Mouse (Mus musculus) right cerebral cortex, adult 18-20 months (tissue): Measurements from ENCODE around the gene Ift22.
A peak's percentile ranks its signal among the peaks of the same experiment; 100 is the strongest.
"Not testable (repeated sequence)": the region's sequence is repeated elsewhere in the genome, so short reads cannot be mapped to it uniquely, and the experiment has no call there.

Experiments used
- DNase-seq: peaks from one replicate; pipeline ENCODE4 v3.0.0; 2022; ENCODE audit warnings: mixed read lengths

The Ift22 gene

DNA sequence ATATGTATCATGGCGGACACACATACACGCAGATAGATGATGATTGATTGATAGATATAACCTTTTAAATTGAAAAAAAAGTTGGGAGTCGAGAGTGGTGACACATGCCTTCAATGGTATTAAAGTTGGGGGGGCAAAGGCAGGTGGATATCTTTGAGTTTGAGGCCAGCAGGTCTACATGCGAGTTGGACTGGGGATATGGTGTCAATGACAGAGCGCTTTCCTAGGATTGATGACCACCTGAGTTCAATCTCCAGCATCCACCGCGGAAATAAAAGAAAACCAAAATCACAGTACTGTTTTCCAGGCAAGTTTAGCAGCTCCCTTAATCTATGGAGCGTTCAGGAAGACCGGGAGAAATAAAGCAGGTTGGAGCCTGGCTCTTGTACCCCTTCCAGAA is 363 bp upstream of the Ift22 start:
- no peak for DNase-seq

GRCm38 (mm10) chr5:136914183-136914582 is 6.2 kb downstream of the Ift22 start:
- DNase-seq: no peak

DNA sequence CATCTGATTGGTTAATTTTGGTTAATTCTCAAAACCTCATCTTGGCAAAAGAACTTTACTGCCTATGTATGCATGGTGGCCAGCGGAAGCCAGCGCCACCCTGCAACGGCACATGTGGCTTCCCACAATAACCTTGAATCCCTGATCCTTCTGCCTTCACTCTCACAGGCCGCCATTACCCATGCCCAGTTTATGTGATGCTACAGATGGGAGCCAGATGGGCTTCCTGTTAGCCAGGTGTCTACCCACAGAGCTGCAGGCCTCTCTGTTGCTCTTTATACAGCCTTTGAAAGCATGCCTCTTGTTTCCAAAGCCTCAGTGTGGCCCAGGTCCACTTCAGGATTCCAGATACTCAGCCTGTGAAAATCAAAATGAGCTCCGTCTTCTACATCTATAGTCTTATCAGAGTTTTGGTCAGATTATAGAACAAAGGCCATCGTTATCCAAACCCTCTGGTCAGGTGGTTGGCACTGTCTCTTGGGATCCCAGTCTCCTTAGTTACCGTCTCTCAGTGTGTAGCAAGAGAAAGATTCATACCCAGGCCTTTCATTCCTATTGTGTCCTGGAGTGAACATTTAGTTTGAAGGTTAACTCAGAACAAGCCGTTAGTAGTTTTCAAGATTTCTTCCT is 9.8 kb downstream of the Ift22 start:
- no peak for DNase-seq

DNA sequence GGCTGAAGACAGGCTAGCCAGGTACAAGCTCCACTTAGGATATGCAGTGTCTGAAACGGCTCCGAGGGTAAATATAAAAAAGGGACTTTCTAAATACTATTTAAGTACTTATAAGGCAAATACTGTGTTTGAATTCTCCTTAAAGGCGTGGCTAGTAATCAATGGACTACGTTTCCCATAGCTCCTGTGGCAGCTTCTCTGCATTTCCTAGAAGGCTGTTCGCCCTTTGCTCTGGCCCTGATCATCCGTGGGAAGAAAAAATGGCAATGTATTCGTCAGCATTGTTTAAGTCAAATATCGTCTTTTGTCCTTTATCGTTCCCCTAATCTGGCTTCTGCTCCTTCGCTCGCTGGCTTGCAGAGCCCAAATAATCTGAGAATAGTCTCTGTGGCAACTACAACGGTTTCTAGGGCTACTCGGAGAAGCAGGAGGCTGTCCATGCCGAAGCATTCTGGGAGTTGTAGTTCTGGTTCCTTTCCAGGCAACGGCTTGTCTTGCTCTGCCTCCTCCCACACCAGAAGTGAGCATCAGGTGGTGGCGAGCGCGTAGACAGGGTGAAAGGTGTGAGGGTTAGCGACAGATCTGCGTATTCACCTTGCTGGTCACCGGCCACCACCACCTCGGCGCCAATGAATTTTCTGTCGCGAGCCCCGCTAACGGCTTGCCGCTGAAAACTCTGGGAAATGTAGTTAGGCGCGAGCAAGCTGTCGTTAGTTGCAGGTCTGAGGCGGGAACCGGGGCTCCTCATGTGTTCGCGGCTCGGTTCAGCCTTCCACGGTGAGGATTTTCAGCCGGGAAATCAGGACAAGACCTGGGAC is 10.9 kb downstream of the Ift22 start:
- DNase-seq: peak; percentile 85

GRCm38 (mm10) chr5:136919546-136920301 is 11.8 kb downstream of the Ift22 start:
- DNase-seq: no peak

- no peak for DNase-seq
Observed at GRCm38 (mm10) chr5:136922830-136923229, 14.9 kb downstream of the Ift22 start.

GRCm38 (mm10) chr5:136923751-136924478 is 16.0 kb downstream of the Ift22 start:
- DNase-seq: no peak

GRCm38 (mm10) chr5:136929073-136929472 is 21.1 kb downstream of the Ift22 start:
- peak; percentile 77 for DNase-seq

DNA sequence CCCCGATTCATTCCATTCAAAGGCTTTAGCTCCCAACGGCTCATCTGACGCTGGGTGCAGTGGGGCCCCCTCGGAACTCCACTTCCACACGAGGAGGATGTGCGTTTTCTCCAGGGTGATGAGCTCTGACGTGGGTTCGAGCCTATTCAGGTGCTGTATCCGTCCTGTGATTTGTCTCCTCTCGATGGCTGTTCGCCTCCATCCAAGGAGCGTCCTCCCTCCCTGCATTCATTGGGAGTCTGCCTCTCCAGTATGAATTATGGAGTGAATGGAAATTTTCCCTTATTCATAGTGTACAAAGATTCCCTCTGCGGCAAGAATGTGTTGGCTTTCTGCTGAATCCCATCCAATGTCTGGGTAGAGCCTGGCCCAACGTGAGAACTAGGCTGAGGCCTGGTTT is 23.9 kb downstream of the Ift22 start:
- DNase-seq: peak; percentile 31

- no peak for DNase-seq
Observed at GRCm38 (mm10) chr5:136932956-136933355, 25.0 kb downstream of the Ift22 start.

DNA sequence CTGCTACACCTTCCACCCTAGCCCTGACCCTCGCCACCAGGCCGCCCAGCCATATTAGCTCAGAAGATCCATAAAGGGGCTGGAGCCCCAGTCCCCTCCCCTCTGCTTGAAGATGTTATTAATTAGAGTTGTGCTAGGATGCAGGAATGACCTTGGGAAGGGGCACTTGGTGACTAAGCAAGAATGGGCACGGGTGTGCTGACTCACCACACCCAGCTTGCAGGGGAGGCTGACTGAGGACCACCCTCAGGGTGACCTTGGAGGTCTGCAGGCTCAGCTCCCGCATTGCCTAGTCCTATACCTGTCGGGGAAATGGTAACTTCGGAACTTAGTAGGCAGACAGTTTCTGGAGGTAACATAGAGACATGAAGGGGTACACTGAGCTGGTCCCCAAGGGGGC is 26.0 kb downstream of the Ift22 start:
- DNase-seq: no peak

DNA sequence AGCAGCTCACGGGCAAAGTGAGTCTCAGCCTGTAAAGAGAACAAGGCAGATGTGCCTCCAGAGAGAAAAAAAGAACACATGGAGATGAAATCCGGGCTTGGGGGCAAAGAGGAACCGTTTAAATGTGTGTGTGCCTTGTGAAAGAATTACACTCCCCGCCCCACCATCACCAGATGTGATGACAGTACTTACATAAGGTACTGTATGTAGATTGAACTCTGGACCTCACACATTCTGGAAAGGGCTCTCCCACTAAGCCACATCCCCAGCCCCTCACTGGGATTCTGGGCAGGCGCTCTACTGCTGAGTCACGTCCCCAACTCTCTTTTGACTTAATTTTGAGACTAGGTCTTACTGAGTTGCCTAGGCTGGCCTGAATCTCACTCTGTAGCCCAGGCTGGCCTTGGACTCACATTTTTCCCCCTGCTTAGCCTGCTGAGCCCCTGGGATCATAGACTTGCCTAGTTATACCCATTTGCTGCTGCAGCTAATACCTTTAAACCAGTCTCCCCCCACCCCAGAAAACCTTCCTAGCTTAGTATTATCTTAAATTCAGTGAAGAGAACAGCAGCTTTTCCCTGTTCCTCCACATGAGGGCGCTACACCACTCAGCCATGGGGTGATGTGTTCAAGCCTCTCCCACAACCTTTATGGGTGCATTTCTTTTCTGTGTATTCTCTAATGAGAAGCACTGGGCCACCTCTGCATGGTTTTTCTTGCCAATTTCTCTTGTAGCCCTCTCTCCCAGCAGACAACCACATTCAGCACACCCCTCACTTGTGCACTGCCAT is 28.1 kb downstream of the Ift22 start:
- DNase-seq: no peak

- no peak for DNase-seq
Observed at GRCm38 (mm10) chr5:136936750-136937149, 28.8 kb downstream of the Ift22 start.

DNA sequence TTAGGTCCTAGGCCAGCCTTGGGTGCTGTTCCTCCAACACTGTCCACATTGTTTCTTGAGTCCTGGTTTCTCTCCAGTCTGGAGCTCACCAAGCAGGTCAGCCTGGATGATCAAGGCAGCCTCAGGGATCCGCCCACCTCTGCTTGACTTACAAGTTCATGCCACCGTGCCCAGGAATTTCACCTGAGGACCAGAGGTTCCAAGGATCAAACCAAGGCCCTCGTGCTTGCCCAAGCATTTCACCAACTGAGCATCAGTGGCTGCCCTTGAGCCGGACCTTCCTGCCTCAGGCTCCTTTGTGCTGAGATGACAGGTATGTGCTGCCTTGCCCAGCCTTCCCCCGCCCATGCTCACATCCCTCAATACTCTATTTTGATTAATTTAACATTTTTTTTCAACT is 29.7 kb downstream of the Ift22 start:
- DNase-seq: no peak

DNA sequence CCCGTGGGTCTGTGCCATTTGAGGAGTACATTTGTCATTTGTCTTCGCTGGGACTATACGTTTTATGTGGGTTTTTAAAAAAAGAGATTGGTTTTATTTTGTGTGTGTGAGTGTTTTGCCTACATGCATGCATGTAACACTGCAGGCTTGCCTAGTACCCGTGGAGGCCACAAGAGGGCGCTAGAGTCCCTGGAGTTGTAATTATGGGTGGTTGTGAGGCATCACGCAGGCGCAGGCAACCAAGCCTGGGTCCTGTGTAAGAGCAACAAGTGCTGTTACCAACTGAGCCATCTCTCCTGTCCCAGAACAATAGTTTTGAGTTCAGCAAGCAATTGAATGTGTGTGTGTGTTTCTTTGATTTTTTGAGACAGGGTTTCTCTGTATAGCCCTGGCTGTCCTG is 31.3 kb downstream of the Ift22 start:
- no peak for DNase-seq

GRCm38 (mm10) chr5:136940029-136940428 is 32.1 kb downstream of the Ift22 start:
- not testable (repeated sequence) for DNase-seq

DNA sequence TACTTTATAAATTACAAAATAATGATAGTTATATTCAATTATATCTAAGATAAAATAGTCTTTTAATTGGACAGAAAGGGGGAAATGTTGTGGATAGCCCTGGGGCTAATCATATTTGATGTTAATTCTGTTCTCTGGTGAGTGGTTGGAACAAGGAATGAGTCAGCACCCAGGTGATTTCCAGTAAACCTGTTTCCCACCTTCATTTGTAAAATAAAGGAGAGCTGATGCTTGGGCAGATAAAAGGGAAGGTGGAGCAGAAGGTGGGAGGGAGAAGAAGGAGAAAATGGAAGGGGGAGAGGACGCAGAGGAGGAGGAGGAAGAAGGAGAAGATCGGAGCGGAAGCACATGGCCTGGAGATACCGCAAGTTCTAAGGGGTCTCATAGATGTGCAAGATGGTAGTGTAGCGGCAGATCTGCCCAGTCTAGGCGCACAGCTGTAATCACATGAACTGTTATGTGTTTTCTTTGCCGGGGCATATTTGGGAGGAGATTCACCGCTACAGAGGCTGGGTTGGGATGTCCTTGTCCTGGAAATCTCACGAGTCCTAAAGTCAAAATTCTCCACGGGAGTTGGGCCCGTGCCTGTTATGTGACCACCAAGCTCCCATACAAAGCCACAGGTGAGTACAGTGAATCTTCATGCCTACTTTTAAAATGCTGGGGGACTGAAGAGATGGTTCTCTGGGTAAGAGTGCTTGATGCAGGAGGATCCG is 33.1 kb downstream of the Ift22 start:
- no peak for DNase-seq

DNA sequence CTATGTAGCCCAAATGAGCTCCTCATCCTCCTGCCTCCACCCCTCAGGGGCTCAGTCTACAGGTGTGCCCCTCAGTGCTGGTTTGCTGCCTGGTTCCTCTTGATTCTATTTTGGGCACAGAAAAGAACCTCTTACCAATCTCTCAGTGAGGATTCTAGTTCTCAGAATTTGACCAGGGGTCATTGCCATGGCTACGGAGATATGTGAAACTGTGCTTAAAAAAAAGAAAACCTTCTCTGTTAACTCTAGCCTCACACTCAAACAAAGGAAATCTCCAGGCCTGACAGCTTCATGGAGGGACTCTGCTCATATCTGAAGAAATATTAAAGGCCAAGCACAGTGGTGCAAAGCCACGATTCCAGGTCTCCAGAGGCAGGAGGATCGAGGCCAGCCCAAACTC is 34.8 kb downstream of the Ift22 start:
- DNase-seq: no peak

DNA sequence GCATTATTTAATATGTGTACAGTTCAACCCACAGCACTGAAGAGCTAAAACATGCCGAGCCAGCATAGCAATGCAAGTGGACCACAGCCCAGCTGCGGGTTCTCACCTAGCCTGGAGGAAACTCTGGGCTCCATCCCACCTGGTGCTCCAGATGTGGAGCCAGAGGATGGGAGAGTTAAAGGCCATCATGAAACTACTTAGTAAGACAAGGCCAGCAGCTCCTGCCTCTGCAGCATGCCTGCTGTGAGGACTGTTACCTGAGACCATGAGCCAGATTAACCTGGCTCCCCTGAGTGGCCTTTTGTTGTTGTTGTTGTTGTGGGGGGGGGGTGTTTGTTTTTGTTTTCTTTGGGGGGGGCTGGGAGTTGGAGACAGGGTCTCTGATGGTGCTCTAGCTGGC is 35.4 kb downstream of the Ift22 start:
- no peak for DNase-seq

DNA sequence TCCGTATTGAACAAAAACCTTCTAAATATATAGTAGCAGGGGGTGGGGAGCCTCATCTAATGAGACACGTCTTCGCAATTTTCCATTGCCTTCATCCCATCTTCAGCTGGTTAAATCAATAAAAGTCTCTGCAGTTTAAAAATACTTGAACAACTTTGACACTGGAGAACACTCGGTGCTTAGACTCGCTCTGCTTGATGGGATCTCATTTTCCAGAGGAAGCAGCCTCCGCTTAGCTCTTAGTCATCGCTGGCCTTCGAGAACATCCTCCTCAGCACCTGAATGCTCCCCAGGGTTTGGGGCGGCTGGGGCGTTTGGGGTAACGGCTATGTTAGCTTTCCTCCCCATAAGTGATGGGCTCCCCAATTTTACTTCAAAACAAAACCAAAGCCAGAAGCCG is 37.1 kb downstream of the Ift22 start:
- DNase-seq: no peak

- DNase-seq: no peak
Observed at GRCm38 (mm10) chr5:136947874-136948273, 39.9 kb downstream of the Ift22 start.
